Mouse (Mus musculus) c-Kit-positive CD71-negative TER-119-negative erythroid progenitor cells, embryonic 14.5 days (primary cell): ENCODE measurements at regions not wholly inside any gene's neighbourhood (a gene's known extent, or its start where the extent isn't known, plus 50 kb on each side); places are given as distances from the start of the nearest gene placed in this dataset.

ENCODE experiments used
- DNase-seq: peaks from one replicate; pipeline ENCODE4 v3.0.0-alpha.2; 2013; ENCODE audit warnings: low read depth

DNA sequence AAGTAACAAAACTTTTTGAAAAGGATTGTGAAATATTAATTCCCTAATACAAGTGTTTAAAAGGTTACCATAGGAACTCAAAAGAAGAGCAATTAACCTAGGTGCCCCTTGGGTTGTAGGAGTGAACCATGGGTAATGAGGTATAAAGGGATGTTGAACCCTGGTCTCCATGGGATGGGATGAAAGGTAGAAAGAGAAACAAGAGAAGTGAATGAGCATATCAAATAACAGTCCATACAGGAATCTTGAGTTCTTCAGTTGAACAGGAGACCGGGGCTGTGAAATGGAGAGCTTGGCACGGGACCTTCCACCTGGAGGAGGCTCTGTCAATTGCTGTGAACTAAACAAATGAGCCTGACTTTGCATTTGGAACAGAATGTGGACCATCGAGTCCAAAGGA is 449.6 kb upstream of the Meis1 start:
- no peak for DNase-seq

DNA sequence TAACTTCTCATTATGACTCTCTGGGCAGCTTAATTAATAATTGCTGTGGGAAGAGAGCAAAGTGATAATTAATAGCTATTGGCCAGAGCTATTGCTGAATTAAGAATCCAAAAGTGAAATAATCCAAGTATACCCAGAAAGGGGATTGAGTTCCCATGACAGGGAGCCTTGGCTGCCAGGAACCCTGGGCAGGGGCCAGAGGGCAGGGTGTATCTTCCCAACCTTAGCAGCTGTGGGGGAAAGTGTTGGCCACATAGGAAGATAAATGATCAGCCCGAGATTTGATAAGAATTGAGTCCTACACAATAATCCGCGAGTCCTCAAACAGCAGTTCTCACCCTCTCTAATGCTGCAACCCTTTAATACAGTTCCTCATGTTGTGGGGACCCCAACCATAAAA is 450.0 kb upstream of the Meis1 start:
- DNase-seq = no peak

GRCm38 (mm10) chr11:19470648-19471341 is 452.0 kb upstream of the Meis1 start:
- no peak for DNase-seq

DNA sequence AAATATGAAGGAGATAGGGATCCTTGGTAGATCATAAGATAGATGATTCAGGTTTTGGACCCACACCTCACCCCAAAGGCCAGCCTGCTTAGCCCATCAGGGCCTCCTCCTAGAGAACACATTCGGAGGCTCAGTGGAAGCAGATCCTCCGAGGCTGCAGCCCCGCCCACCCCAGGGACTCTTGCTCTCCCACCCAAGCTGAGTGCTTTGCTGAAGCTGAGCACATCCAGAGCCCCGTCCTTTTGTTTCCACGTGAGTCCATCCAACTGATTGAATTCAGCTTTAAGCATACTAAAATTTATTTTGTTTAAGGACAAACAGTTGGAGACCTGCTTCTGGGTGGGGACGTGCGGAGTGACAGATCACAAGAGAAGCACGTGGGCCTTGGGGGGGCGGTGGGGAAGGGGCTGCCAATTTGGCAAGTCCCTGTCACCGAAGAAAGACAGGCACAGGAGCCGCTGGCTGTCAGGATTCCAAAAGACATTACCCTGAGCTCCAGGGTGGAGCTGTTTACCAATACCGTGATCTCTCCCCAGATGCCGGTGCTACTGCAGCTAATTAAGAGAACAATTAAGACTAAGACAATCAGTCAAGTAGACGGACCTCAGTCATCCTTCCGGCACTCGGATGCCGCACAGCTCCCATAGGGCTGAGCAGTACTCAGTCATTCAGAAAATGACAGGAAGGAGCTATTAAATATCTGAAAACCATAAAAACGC is 448.9 kb upstream of the Spred2 start:
- no peak for DNase-seq

GRCm38 (mm10) chr11:19493089-19493756 is 431.0 kb upstream of the Spred2 start:
- DNase-seq = no peak

GRCm38 (mm10) chr11:19521721-19522120 is 402.5 kb upstream of the Spred2 start:
- DNase-seq = no peak

DNA sequence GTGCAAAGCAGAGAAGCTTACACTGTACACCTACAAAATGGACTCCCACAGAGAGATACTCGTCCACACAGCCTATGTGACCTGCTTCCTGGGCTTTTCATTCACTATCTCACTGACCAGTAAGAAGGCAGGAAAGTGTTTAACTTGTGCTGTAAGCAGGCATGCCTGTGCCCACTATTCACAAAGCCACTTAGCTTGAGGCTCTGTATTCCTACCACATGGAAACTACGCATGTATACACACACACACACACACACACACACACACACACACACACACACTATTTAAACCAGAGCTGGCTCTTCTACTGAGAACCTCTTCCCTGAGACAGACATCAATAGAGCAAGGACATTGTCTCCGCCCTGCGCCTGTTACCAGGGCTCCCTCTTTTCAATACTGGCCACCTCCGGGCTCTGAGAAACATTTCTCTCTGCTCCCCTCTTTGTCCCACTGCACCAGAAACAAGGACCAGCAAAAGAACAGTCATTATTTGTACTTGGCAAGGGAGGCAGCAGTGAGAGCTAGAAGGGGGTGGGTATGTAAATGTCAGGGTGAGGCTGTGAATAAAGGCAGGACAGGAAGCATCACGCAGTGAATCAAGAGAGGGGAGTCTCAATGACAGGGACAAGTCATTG is 400.2 kb upstream of the Spred2 start:
- no peak for DNase-seq

- DNase-seq = no peak
These were observed 395.0 kb upstream of the Spred2 start for GRCm38 (mm10) chr11:19529126-19529525.

- no peak for DNase-seq
These were observed 393.5 kb upstream of the Spred2 start for GRCm38 (mm10) chr11:19530652-19531051.

GRCm38 (mm10) chr11:19531255-19532003 is 392.7 kb upstream of the Spred2 start:
- no peak for DNase-seq

GRCm38 (mm10) chr11:19532867-19533266 is 391.3 kb upstream of the Spred2 start:
- no peak for DNase-seq

GRCm38 (mm10) chr11:19533701-19534100 is 390.5 kb upstream of the Spred2 start:
- no peak for DNase-seq

DNA sequence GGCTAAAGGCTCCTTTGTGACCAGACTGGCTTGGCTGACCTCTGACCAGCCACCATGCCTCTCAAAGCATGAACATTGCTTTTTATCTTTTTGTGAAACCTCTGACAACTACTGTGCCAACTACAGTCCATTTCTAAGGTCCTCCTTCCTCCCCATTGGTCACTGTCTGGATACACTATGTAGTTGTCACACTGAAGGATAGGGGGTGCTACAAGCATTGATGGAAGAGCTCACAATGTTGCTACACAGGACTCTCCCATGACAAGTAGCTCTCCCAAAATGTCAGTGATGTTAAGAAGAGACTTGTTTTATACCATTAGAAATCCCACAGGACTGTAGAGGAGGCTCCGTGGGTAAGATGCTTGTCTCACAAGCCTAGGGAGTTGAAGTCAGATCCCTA is 389.0 kb upstream of the Spred2 start:
- DNase-seq = no peak

DNA sequence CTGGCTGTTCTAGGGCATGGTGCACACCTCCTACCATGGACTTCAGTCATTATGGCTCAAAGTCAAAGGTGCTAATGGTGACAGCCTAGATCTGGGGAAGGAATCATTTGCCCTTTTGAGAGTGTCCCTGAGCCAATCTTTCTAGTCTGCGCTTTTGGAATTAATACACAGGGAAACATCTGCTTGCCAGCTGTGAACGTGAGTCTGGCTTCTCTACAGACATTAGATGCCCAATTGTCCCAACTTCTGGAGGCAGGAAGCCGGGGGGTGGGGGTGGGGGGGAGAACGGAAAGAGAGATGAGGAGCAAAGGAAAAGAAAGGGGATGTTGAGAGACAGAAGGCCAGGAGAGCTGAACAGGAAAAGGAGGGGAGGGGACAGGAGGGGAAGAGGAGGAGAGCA is 377.9 kb upstream of the Spred2 start:
- DNase-seq = no peak

DNA sequence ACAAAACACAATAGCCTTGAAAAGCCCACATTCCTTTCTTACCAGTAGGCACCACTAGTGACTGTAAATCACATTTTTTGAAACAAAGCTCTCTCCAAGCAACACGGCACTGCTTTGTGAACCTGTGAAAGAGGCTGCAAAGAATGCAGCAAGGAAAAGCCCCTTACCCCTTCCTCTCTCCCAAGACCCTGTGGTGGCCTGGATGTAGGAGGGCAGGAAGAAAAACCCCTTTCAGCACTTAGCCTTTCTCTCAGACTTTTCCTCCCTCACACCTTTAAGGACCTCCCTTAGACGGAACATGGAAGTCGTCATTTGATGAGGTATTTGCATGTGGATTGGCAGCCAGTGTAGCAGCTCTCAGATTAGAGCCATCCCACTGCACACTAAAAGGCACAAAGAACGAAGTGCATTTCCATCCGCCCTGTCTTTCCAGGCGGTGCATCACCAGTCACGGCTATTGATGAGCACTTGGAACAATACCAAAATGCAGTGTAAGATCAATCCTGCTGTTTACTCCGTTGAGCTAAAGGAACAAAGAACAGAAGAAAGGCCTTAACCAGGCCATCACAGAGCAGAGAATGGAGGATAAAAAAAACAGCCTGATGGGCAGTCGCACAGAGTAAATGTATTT is 369.7 kb upstream of the Spred2 start:
- no peak for DNase-seq

DNA sequence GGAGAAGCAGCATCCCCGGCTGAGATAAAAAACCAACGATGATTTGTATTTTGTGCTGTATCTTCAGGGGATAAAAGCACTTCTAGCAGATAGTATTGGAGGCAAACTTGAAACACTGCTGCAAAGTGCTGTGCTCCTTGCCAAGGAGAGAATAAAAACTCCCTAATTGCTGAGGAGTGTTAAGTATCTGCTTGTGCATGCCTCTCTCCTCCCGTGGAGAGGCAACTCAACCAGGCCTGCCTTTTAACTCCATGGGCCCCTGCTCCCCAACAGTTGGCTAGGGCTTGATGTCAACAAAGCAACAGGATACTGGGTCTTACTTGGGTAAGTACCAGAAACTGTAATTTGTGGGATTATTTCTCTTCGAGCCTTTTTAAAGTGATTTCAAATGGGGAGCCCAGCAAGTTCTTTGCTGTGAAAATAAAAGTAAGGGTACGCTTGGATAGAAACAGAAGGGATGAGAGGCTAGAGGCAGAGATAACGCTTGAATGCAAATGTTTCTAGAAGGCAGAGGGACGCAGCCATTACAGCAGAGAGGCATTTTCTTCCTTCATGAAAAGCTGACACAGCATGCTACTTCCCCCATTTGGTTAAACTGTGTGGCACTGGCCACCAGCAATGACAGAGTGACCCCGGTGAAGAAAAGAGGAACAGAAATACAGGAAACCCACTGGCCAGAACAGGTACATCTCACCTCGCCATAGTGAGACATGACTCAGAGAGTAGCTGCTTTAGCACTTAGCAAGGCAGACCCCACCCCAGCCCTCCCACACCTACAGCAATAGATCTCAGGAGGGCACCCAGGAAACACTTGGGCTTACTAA is 369.0 kb upstream of the Spred2 start:
- no peak for DNase-seq

DNA sequence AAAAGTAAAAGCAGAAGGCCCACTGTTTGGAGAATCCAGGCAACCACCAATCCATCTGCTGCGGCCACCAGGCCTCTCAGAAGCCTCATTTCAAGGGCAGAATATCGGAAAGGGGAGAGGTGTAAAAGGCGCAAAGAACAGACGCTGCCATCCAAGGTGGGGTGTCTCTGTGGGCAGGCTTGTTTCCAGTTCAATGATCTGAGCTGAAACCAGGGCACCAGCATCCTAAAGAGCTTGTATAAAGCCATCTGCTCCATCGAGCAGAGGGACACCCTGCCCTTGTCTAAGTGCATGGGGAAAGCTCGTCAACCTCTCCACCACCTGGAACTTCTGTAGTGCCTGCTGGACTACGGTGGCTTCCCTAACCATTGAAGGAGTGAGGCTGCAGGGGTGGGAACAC is 363.7 kb upstream of the Spred2 start:
- DNase-seq = no peak

DNA sequence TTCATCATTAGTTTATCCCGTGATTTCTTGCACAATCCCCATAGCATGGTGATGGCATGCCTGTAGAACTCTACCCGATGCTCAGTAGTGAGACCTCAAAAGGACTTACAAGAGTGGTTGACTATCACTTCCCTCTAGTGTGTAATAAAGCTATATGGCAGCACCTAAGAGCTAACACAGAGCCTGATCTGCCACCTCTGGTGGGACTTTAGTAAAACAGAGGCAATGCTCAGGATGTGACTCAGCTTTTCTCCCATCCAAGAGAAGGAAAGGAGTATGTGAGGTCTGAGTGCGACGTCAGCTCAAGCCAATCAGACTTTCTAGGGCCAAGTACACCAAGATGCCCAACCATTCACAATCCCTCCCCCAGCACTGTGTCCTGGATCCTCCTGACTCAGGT is 361.5 kb upstream of the Spred2 start:
- no peak for DNase-seq

DNA sequence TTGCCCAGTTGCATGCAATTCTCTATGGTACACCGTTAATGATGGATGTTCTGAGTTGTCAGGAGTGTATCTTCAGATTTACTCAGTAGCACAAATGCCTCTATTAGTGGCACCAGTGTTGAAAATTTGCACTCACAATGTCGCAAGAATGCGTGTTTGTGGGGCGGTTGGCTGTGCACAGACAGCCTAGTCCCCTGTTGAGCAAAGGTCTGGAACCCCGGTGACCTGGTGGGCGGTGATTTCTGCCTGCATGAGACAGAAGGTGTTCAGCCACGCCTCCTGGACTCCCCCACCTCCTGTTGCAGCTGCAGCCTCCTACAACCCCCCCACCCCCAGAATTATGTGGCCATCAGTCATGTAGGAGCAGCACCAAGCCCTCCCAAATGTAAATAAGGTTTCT is 338.9 kb upstream of the Spred2 start:
- DNase-seq = no peak

DNA sequence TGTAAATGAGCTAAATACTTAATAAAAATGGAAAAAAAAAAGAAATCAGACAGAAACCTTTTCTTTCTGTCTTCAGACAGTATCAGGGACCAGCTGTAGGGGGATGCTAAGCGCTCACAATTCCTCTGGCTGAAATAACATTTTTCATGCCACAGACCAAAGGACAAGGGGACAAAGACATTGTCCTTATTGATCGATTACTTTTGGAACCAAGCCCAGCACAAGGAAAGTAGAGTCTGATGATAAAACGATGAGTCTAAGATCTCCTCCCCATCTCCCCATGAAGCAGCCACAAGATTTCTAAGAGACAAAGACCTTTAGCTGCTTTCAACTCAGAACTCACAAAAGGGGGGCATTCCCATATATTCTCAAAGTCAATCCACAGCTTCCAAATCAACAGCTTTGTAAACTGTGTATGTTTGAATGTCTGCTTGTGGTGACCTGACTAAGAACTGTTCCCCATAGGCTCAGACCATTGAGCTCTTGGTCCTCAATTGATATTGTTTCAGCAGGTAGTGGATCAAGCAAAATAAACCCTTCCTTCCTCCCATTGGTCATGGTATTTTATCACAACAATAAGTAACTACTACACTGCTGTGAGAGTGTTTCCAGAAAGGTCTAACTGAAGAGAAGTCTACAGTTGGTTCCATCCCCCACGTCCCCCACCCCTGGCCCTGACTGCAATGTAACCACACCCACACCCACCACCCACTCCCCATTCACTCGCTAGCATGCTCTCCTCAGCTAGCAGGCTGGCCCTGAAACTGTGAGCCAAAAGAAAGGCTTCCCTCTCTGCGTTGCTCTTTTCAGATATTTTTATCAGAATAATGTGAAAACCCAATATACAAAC is 331.4 kb upstream of the Spred2 start:
- DNase-seq = no peak
